Mouse (Mus musculus): ENCODE results near the gene Ltc4s.

Ltc4s gene

GRCm38 (mm10) chr11:50219833-50220232 is 18.6 kb downstream of the Ltc4s start:
- no peak for TF ChIP-seq GATA4 (IDR thresholded peaks at IDR 0.05; ENCODE audit: insufficient replicate concordance, low read length)

DNA sequence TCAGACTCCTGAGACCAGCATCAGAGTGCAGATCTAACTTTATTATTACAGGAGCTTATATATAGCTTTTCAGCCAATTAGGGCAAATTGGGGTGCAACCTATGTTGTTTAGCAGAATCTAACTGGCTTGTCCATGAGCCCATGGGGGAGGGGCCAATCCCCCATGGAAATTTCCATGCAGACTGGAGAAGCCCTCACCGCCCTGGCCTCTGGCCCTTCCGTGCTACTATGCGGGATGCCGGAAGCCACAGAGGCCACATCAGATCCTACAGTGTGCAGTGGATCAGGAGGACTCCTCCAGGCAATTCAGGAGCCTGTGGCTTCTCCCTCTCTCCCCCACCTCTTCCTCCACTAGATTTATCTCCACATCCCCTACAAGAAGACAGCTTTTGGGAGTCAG is 20.6 kb downstream of the Ltc4s start:
- TF ChIP-seq GATA4 (IDR thresholded peaks at IDR 0.05; ENCODE audit: insufficient replicate concordance, low read length): no peak

DNA sequence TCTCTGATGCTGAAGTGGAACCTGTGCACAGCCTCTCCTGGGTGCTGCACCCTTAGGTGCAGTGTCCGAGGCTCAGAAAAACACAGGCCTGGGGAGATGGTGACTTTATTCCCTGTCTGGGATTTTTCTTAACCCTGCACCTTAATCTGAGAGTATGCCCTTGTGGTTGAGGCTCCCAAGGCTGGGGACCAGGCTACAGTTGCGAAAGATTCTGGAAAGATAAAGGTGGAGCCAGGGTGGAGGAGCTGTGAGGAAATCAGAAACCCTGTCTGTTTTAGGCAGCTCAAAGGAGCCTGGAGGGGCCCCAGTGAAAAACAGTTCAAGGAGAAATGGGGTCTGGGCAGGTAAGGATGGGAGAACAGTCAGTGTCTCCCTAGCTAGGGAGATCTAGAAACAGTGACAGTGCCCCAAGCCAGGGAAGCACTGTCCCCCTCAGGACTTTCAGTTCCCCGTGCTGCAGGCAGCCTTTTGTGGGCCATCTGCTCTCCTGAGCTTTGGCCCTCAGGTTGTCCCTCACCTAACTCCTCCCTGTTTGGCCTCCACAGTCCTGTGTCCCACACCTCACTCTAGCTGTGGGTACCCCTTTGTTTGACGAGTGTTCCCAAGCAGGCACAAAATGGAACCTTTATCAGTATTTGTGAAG is 21.6 kb downstream of the Ltc4s start:
- no peak for TF ChIP-seq GATA4 (IDR thresholded peaks at IDR 0.05; ENCODE audit: insufficient replicate concordance, low read length)

DNA sequence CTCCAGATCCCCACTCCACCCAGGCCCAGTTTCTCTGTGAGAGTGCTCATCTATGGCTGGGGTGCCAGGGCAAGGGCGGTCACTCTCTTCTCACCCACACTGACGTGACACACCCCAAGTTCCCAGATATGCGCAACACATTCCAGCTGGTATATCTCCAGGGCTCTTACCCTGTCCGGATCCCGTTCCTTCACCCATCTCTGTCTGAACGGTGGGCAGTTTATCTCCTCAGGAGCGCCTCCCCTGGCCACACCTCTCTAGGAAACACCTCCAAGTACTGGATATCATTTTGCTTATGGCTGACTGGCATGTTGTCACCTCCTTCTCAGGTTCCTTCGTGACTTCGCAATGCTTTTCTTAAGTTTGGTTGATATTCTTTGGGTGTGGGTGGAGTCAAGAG is 22.8 kb downstream of the Ltc4s start:
- TF ChIP-seq GATA4 (IDR thresholded peaks at IDR 0.05; ENCODE audit: insufficient replicate concordance, low read length): no peak

DNA sequence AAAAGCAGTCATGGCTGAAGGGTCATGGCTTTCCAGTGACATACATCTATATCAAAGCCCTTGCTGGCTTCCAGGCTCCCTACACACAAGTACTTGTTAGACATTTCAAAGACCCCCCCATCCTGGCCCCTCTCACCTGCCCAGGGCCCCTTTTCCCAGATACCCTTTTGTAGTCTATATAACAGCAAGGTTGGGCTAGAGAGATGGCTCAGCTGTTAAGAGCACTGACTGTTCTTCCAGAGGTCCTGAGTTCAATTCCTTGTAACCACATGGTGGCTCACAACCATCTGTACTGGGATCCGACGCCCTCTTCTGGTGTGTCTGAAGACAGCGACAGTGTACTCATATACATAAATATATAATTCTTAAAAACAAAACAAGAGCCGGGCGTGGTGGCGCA is 23.8 kb downstream of the Ltc4s start:
- TF ChIP-seq GATA4 (IDR thresholded peaks at IDR 0.05; ENCODE audit: insufficient replicate concordance, low read length): no peak

- TF ChIP-seq GATA4 (IDR thresholded peaks at IDR 0.05; ENCODE audit: insufficient replicate concordance, low read length): no peak
Observed at GRCm38 (mm10) chr11:50212848-50213758, 25.3 kb downstream of the Ltc4s start.

DNA sequence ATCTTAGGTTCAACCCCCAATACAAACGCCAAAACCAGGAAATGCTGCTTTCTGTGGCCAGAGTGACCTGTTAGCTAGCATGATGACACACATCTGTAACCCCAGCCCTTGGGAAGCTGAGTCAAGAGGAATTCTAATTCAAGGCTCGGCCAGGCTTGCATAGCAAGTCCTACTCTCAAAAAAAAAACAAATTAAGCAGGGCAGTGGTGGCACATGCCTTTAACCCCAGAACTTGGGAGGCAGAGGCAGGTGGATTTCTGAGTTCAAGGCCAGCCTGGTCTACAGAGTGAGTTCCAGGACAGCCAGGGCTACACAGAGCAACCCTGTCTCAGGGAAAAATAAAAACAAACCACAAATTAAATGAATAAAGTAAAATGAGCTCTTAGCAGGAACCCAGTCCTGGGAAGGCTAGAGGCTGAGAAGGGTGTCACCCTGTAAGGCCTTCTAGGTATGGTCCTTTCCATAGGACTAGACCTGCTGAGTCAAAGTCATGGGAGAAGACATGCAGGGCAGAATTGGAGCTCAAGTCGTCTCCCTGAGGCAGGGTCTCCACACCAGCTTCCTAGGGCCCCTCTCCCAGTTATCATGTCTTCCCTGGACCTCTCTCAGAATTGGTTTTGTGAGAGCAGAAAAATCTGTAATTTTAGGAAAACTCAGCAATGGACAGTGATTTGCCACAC is 26.2 kb downstream of the Ltc4s start:
- TF ChIP-seq GATA4 (IDR thresholded peaks at IDR 0.05; ENCODE audit: insufficient replicate concordance, low read length): no peak

DNA sequence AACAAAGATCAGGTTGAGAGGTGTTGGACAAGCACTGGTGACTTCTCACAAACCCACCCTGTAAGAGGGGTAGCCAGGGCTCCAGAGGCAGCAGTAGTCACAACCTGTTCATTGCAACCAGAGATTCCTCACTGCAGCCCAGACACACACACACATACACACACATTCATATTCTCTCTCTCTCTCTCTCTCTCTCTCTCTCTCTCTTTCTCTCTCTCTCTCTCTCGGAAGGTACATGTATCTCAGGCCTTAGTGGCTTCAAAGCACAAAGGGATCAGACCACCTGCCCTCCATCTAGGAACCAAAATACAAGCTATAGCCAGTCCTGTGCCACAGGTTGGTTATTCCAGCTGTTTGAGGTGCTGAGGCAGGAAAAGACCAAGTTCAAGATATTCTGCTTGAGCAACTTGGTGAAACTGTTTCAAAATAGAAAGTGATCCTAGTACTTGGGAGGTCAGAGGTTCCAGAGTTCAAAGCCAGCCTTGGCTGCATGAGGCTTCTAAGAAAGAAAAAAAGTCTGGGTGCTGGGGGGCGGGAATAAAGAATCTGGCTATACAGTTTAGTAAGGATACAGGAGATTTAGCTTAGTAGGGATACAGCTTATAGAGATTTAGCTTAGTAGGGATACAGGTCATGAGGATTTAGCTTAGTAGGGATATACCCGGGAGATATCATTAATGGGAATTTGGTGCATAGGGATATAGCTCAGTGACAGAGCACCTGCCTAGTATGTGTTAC is 26.9 kb downstream of the Ltc4s start:
- TF ChIP-seq GATA4 (IDR thresholded peaks at IDR 0.05; ENCODE audit: insufficient replicate concordance, low read length): no peak

DNA sequence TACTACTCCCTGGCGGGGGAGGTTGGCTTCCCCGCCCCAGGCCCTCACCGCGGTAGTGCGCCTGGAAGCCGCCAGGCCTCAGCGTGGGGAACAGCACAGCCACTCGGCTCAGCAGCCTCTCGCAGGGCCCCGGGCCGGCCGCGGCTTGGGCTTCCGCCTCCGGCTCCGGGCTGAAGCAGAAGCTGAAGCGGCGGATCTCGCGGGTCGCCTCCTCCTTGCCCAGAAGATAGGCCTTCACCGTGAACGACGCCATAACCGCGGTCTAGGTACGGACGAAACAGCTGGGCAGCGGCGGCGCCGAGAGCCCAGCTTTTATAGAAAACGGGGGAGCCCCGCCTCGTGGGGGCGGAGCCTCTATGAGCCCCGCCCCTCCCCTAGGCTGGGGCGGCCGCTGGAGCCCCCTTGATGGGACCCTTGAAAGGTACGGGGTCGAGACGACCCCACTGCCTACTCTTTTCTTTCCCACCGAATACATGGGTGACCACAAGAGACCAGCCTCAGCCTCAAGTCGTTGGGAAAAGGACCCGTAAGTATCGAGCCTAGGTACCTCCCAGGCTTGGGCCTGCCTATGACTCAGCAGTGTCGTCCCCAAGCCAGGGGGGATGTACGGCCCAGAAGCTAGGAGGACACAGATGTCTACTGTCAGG is 27.8 kb downstream of the Ltc4s start, which contains the start of the genes Sqstm1 and Mgat4b:
Gene Sqstm1 (minus strand): TSS at position 323 of the 647 bp plus-strand sequence.
Gene Mgat4b (plus strand): TSS at position 386 of the 647 bp plus-strand sequence.
- peak; percentile 19; the same call in 1 of the 2 replicates for TF ChIP-seq GATA4 (IDR thresholded peaks at IDR 0.05; ENCODE audit: insufficient replicate concordance, low read length)

DNA sequence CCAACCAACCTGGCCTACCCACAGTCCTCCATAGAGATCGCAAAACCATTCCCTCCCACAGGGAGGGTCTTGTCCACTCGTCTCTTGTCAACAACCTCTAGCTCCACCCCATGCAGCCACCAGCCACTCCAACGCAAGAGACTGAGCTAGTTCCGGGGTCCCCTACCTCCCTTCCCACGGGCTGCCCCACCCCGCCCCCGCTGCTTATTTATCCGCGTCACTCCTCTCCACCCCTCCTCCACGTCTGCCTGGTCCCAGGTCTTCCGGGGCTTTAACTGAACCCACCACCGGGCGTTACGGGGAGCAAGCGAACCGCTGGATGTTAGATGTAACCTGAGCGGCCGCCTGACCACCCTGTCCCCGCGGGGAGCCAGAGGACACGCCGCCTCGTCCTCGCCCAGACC is 28.3 kb downstream of the Ltc4s start:
- no peak for TF ChIP-seq GATA4 (IDR thresholded peaks at IDR 0.05; ENCODE audit: insufficient replicate concordance, low read length)

- TF ChIP-seq GATA4 (IDR thresholded peaks at IDR 0.05; ENCODE audit: insufficient replicate concordance, low read length): no peak
Observed at GRCm38 (mm10) chr11:50208039-50208438, 30.4 kb downstream of the Ltc4s start.

GRCm38 (mm10) chr11:50207344-50207743 is 31.1 kb downstream of the Ltc4s start:
- TF ChIP-seq GATA4 (IDR thresholded peaks at IDR 0.05; ENCODE audit: insufficient replicate concordance, low read length): no peak

DNA sequence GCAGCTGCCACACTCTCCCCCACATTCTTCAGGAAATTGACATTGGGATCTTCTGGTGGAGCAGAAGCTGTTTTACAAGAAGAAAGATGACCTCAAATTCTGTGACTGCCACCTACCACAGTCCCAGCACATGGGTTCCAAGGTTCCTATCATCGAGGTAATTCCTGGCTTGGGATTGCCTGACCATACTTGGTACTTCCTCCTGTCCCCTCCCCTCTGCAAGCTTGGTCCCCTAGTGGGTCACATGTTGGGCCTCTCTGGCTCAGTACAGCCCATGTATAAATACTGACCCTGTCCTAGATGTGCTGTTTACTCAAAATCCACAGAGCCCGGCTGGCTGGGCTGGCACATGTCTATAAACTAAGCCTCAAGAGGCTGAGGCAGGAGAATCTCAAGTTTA is 32.4 kb downstream of the Ltc4s start:
- no peak for TF ChIP-seq GATA4 (IDR thresholded peaks at IDR 0.05; ENCODE audit: insufficient replicate concordance, low read length)

DNA sequence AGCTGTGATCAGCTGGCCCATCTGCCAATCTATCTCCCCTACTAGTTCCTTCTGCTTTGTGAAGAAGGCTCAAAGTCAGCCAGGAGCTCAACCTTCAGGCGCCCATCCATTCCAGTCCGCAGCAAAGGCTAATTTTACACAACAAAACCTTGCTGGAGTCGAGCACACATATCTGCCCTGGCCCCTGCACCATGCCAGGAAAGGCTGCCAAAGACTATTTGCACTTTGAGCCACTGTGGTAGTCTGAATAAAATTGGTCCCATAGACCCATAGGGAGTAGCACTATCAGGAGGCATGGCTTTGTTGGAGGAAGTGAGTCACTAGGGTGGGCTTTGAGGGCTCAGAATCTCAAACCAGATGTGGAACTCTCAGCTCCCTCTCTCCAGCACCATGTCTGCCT is 33.0 kb downstream of the Ltc4s start:
- no peak for TF ChIP-seq GATA4 (IDR thresholded peaks at IDR 0.05; ENCODE audit: insufficient replicate concordance, low read length)

Measured in liver, adult (tissue).